Mouse (Mus musculus) embryonic facial prominence, embryonic 14.5 days (tissue): ENCODE results near the gene Gm13090. TPM values are rescaled to one million over a fixed set of nuclear protein-coding genes. Genes with fewer than 3 reads are reported as not detected.

Experiments
- ATAC-seq: fragments of 200-750 bp; cut with Nextera tagmentation; 2 replicates; pipeline ENCODE4 v1.8.0; 2017; ENCODE audit warnings: low read depth, moderate number of reproducible peaks, moderate TSS enrichment
- DNase-seq: peaks from one replicate; pipeline ENCODE4 v3.0.0-alpha.2; 2015; ENCODE audit warnings: low spot score
- H3K27ac ChIP-seq: fragments of 300-500 bp; sonication (generic); replicated peaks from 2 replicates; pipeline ENCODE4 v1.5.1; 2014; ENCODE audit warnings: low read depth, mild to moderate bottlenecking, low read length, moderate library complexity
- H3K27me3 ChIP-seq: fragments of 300-500 bp; sonication (generic); replicated peaks from 2 replicates; pipeline ENCODE4 v1.6.1; 2014; ENCODE audit warnings: low read length; ENCODE audit not compliant: control insufficient read depth, insufficient read depth
- H3K36me3 ChIP-seq: fragments of 300-500 bp; sonication (generic); 2 replicates; pipeline ENCODE4 v1.6.1; 2014; ENCODE audit warnings: low read length, mixed read lengths; ENCODE audit not compliant: control insufficient read depth, insufficient read depth
- H3K4me1 ChIP-seq: fragments of 300-500 bp; sonication (generic); 2 replicates; pipeline ENCODE4 v1.6.1; 2014; ENCODE audit warnings: antibody characterized with exemption, low read length; ENCODE audit not compliant: control insufficient read depth, insufficient read depth
- H3K4me2 ChIP-seq: fragments of 300-500 bp; sonication (generic); 2 replicates; pipeline ENCODE4 v1.6.1; 2014; ENCODE audit warnings: low read depth, mild to moderate bottlenecking, low read length, moderate library complexity, mixed read lengths
- H3K4me3 ChIP-seq: fragments of 300-500 bp; sonication (generic); 2 replicates; pipeline ENCODE4 v1.5.1; 2014; ENCODE audit warnings: low read depth, mild to moderate bottlenecking, low read length
- H3K9ac ChIP-seq: fragments of 300-500 bp; sonication (generic); 2 replicates; pipeline ENCODE4 v1.6.1; 2014; ENCODE audit warnings: low read depth, mild to moderate bottlenecking, low read length, moderate library complexity, mixed read lengths
- H3K9me3 ChIP-seq: fragments of 300-500 bp; sonication (generic); 2 replicates; pipeline ENCODE4 v1.6.1; 2016; ENCODE audit warnings: low read length; ENCODE audit not compliant: control insufficient read depth
- WGBS: fragments of 180-500 bp; shearing (Covaris S2); extraction: QIAGEN DNeasy Blood & Tissue Kit; methylation state at CpG from one replicate; pipeline ENCODE4 v1.1.7; 2014; 5-methylcytosine and 5-hydroxymethylcytosine counted together
- polyA plus RNA-seq: library from polyadenylated mRNA; unstranded; fragments of >200 nt; fragmentation: Nextera tagmentation; extraction: Ambion mirVana; gene quantifications from 2 replicates; pipeline ENCODE4 v1.2.1, GENCODE M21; 2014

The Gm13090 gene
- polyA plus RNA-seq, 1 experiment from 2014 or later, result not detected

DNA sequence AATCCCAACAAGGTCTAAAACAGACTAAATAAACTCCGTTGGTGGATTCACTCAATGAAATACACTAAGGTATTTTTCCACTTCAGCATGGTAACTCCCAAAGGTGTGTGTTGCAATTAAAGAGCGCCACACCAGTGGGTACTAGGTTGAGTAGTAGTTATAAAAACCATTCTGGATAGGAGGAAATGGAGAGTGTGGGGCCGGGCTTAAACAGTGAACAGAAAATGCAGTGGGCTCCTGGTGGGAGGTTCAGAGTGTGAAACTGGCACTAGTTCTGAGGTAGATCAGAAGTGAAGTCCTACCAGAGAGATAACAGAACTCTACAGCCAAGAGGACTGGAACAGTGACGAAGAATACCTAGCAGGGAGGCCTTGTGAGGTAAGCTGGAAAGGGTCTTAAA, 30.7 kb upstream of the Gm13090 start:
- ATAC-seq, result no peak
- H3K27ac ChIP-seq, result peak overlapping the region; percentile 79; the same call in 1 of the 2 replicates
- DNase-seq, result no peak

DNA sequence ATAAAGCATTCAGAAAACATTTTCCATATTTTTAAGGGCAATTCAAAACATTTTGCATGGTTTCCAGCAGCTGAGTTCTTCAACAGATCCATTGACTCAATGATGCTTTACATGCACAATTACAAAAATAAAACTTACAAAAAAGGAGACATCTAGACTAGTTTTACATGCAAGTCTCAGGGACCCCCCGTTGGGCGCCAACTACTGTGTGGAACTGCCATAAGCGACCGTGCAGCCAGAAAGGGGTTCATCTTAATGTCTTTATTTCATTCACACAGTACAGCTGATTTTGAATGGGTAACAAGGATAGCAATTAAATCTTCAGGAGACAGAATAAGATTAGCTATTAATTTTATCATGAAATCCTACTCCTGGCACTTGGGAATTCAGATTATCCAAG, 29.8 kb upstream of the Gm13090 start:
- no peak overlapping the region for H3K4me3 ChIP-seq
- no peak for ATAC-seq
- peaks cover 4% of the 10 kb centered on the region; the same call in 1 of the 2 replicates for H3K9me3 ChIP-seq
- H3K9ac ChIP-seq, result no peak overlapping the region
- DNase-seq, result no peak
- 0 out of 2 replicates have a peak, but pooled peaks cover 4% of the 10 kb centered on the region for H3K4me1 ChIP-seq
- no peak overlapping the region for H3K27ac ChIP-seq
- H3K4me2 ChIP-seq, result no peak overlapping the region
- WGBS, result 96% methylated on average over 4 of the region's 4 CpGs
- peaks cover 16% of the 10 kb centered on the region for H3K36me3 ChIP-seq
- no peaks in the 10 kb centered on the region for H3K27me3 ChIP-seq

More for the DNA sequence above, 30.7 kb upstream of the Gm13090 start:
- 73% methylated on average over 4 of the region's 4 CpGs for WGBS
- 0 out of 2 replicates have a peak, but pooled peaks cover 4% of the 10 kb centered on the region for H3K4me1 ChIP-seq
- H3K9ac ChIP-seq, result peak overlapping the region; percentile 59; the same call in 1 of the 2 replicates
- H3K9me3 ChIP-seq, result peaks cover 4% of the 10 kb centered on the region; the same call in 1 of the 2 replicates
- no peaks in the 10 kb centered on the region for H3K27me3 ChIP-seq
- peaks cover 24% of the 10 kb centered on the region for H3K36me3 ChIP-seq
- H3K4me2 ChIP-seq, result peak overlapping the region; percentile 61
- H3K4me3 ChIP-seq, result peak overlapping the region; percentile 97

DNA sequence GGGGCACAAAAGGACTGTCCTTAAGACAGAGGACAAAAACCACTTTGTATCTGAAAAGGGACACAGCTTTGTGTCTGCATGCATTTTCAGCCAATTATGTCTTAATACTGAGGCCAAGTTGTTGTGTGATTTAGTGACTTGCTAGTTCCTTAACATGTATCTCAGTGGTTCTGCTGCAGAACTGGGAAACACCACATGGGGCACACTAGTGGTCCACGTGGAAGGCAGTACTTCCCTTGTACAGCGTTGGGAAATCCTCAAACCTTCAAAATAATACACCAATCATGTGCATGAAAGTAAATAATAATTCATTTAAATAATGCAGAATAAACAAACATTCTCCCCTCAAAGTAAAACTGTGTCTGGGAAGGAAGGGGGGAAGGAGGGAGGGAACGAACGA, 20.6 kb upstream of the Gm13090 start:
- H3K4me2 ChIP-seq, result no peak overlapping the region
- 68% methylated on average over 4 of the region's 4 CpGs for WGBS
- H3K4me1 ChIP-seq, result no peaks in the 10 kb centered on the region
- DNase-seq, result no peak
- H3K9ac ChIP-seq, result no peak overlapping the region
- 0 out of 2 replicates have a peak, but pooled peaks cover 8% of the 10 kb centered on the region for H3K36me3 ChIP-seq
- H3K27me3 ChIP-seq, result no peaks in the 10 kb centered on the region
- no peaks in the 10 kb centered on the region for H3K9me3 ChIP-seq
- H3K27ac ChIP-seq, result no peak overlapping the region
- no peak overlapping the region for H3K4me3 ChIP-seq
- no peak for ATAC-seq

DNA sequence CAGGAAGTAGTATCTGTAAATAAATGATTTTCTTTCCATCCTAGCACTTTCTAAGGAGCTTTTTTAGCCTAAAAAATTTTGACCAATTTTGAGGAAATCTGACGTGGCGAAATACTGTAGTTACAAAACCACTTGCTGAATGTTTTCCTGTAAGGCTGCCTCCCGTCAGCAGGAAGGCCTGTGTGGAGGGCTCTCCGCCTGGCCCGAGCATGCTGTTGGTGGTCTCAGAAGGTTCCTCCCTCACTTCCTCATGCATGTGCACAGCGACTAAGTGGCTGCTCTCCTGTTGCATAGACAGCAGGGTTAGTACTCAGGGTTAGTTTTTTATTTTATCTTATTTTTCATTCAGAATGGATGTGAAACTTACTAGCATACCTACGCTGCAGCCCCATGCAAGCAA, 18.4 kb upstream of the Gm13090 start:
- no peak overlapping the region for H3K9ac ChIP-seq
- DNase-seq (no peak), ATAC-seq (no peak)
- H3K9me3 ChIP-seq, result no peaks in the 10 kb centered on the region
- no peaks in the 10 kb centered on the region for H3K4me1 ChIP-seq
- no peak overlapping the region for H3K4me2 ChIP-seq
- H3K27ac ChIP-seq, result no peak overlapping the region
- 80% methylated on average over 7 of the region's 7 CpGs for WGBS
- H3K4me3 ChIP-seq, result no peak overlapping the region
- no peaks in the 10 kb centered on the region for H3K27me3 ChIP-seq
- peaks cover 24% of the 10 kb centered on the region for H3K36me3 ChIP-seq

DNA sequence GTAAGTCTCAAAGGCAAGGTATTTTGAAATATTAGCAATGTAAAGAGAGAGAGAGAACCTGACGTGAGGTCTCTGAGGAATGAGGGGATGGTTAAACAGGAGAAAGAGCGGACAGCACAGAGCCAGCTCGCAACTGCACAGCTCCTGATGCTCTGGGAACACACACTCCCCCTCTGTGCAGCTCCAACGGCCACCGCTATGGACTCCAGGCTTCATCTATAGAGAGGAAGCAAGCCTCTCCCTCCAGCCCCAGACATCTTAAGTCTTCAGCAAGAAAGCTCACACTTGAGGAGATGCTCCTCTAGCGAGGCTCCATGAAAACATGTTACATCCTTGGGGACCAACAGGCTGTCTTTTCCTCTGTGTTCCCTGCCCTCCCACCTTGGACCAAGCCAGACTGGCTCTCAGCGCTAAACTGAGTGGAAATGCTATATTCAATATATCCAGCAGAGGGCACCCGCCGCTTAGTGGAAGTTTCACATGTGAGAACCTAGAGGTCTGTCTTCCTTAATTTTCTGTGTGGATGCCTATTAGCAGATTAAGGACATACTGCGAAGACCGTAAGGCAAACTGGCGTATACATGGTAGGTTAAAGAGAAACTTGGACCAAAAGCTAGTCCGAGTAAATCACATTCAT, 16.1 kb upstream of the Gm13090 start:
- Histone ChIP-seq H3K9ac (no peak overlapping the region), H3K4me1 (no peaks in the 10 kb centered on the region), H3K36me3 (peaks cover 35% of the 10 kb centered on the region), H3K9me3 (no peaks in the 10 kb centered on the region), H3K27ac (no peak overlapping the region), H3K27me3 (no peaks in the 10 kb centered on the region), H3K4me3 (no peak overlapping the region), H3K4me2 (no peak overlapping the region)
- peak; percentile 75 for DNase-seq
- ATAC-seq, result peak; percentile 67; the same call in 1 of the 2 replicates
- 49% methylated on average over 13 of the region's 13 CpGs for WGBS

DNA sequence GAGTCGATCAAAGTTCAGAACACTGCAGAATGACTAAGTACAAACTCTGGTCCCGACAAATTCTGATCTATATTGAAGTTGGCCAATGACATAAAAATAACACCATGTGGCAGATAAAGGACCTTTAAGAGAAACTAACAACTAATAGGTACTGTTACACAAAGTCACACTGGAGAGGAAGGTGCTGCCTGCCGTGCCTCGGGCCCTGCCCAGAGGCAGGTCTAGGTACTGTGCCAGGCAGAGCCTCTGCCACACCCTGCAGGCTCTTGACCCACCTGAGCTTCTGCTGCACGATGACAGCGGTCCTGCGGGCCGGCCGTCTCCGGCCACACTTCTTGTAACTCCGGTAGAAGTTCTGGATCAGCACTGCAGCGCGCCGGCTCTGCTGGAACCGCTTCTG, 14.6 kb upstream of the Gm13090 start:
- ATAC-seq (no peak), DNase-seq (no peak)
- H3K27ac ChIP-seq, result no peak overlapping the region
- no peak overlapping the region for H3K4me2 ChIP-seq
- H3K4me1 ChIP-seq, result no peaks in the 10 kb centered on the region
- no peak overlapping the region for H3K4me3 ChIP-seq
- no peaks in the 10 kb centered on the region for H3K27me3 ChIP-seq
- no peak overlapping the region for H3K9ac ChIP-seq
- H3K9me3 ChIP-seq, result no peaks in the 10 kb centered on the region
- WGBS, result 92% methylated on average over 15 of the region's 15 CpGs
- H3K36me3 ChIP-seq, result peaks cover 47% of the 10 kb centered on the region

DNA sequence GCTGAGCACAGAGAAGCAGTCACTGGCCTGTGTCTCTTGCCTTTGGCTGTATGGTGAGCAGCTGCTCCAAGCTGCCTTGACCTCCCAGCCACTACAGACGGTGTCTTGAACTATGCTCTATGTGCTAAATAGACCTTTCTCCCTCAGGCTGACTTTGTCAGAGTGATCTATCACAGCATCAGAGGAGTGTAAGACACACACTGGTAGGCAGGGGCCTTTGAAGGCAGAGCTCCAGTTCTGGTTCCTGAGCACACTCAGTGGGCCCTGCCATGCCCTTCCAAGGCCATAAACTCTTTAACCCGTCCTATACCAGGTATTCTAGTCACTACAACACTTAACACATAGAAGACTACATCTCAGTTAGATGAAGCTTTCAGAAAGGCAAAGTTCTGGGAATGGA, 8.0 kb upstream of the Gm13090 start:
- Histone ChIP-seq H3K4me3 (no peak overlapping the region), H3K36me3 (peaks cover 57% of the 10 kb centered on the region), H3K9me3 (no peaks in the 10 kb centered on the region), H3K4me1 (no peaks in the 10 kb centered on the region), H3K4me2 (no peak overlapping the region), H3K27ac (no peak overlapping the region), H3K27me3 (no peaks in the 10 kb centered on the region), H3K9ac (no peak overlapping the region)
- DNase-seq (no peak), ATAC-seq (no peak)
- 78% methylated on average over 2 of the region's 2 CpGs for WGBS

DNA sequence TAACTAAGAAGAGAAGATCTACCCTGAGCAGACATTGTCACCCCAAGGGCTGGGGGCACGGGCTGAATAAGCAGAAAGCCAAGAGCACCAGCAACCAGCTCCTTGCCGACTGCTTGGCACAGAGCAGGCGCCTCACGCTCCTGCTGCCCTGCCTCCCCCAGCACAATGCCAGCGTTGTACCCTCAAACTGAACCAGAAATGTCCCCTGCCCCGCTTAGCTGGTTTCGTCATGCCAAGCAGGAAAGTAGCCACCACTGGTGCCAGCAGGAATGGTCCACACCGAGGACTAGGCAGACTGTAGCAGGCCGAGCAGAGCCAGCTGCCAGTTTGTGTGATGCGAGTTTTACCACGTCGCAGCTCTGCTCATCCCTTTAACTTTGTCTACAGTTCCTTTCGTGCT, 7.4 kb upstream of the Gm13090 start:
- no peaks in the 10 kb centered on the region for H3K27me3 ChIP-seq
- no peaks in the 10 kb centered on the region for H3K4me1 ChIP-seq
- no peak overlapping the region for H3K4me3 ChIP-seq
- DNase-seq (no peak), ATAC-seq (no peak)
- WGBS, result 92% methylated on average over 13 of the region's 13 CpGs
- no peak overlapping the region for H3K4me2 ChIP-seq
- no peak overlapping the region for H3K27ac ChIP-seq
- no peak overlapping the region for H3K9ac ChIP-seq
- H3K36me3 ChIP-seq, result peaks cover 55% of the 10 kb centered on the region
- no peaks in the 10 kb centered on the region for H3K9me3 ChIP-seq

DNA sequence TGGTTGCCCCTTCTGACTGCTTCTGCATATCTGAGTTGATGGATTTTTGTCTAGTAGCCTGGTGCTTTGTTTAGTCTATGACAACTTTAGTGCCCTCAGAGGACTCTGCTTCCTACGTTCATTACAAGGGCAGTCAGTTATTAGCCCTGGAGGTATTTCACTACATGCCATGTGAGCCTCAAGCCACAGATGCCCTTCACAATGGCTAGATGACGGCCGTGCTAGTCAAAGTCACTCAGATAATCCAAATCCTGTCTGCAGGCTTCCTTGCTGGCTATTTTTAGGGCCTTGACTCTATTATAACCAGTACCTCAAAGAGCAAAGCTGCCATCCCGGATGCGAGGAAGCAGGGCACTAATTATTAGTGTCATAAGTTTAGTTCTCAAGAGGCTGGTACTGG, 6.3 kb upstream of the Gm13090 start:
- H3K4me2 ChIP-seq, result no peak overlapping the region
- H3K9me3 ChIP-seq, result no peaks in the 10 kb centered on the region
- DNase-seq (no peak), ATAC-seq (no peak)
- H3K27me3 ChIP-seq, result no peaks in the 10 kb centered on the region
- no peak overlapping the region for H3K9ac ChIP-seq
- H3K4me1 ChIP-seq, result no peaks in the 10 kb centered on the region
- no peak overlapping the region for H3K4me3 ChIP-seq
- no peak overlapping the region for H3K27ac ChIP-seq
- peaks cover 46% of the 10 kb centered on the region; the same call in 1 of the 2 replicates for H3K36me3 ChIP-seq
- 75% methylated on average over 5 of the region's 5 CpGs for WGBS
